Comparison of ENCODE assay signal across 8 mouse cellular contexts in the genomic region with DNA sequence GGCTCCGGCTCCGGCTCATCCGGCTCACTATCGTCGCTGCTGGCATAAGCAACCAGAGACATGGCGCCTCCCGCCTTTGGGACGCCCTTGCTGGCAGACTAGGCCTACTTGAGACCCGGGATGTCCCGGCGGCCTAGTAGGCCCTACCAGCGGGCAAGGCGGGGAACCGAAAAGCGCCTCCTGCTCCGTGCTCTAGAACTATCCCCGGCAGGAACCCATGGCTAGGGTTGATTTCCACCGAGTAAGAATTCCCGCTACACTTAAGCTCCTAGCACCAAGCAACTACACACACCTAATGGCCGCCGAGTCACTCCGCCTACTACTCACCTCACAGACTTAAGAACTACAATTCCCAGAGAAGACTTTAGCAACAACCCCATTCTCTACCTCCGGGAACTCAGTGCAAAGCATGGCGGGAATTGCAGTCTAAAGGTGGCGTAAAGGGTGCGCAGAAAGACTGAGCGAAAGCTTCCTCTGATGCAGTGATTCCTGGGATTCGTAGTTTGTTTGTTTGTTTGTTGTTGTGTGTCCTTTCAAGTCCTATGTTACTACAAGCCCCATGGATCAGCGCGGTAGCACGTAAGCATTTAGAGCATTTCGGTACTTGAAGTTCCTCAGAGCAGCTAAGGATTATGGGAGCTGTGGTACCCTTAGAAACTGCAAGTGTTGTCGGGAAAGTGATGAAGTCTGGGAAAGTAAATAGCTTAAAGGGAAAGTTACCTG. TPM values are rescaled to one million over a fixed set of nuclear protein-coding genes. Genes with fewer than 3 reads are reported as not detected.
DNase-seq lines count a peak whose midpoint lies in the region; ATAC-seq lines count a peak whose summit lies in the region.

A gene (minus strand): TSS at position 328 of the 723 bp plus-strand sequence.

- DNase-seq in c-Kit-negative CD71-positive TER-119-positive erythroid progenitor cells, embryonic 14.5 days (ENCODE audit: low read depth, low spot score) = peak; percentile 95
- peak; percentile 100 for DNase-seq in fibroblast of lung, adult 2 months (ENCODE audit: low read depth)
- peak; percentile 96 for DNase-seq in kidney, postnatal 14 days
- peak; percentile 91 for DNase-seq in liver, embryonic 13.5 days
- DNase-seq in neural tube, embryonic 10.5 days (ENCODE audit: extremely low spot score, low spot score) = peak; percentile 83

- ATAC-seq in CD4-positive, CD25-positive, alpha-beta regulatory T cell, adult 4 months = peak; percentile 93
- ATAC-seq in heart, embryonic 14.5 days (ENCODE audit: insufficient number of reproducible peaks, insufficient read depth, low FRiP score, low read depth) = peak; percentile 96
- ATAC-seq in liver, embryonic 13.5 days (ENCODE audit: low read depth) = peak; percentile 94
- peak; percentile 97 for ATAC-seq in stomach, embryonic 16.5 days (ENCODE audit: insufficient read depth, low FRiP score)

- no peaks in the 10 kb centered on the region for H3K27me3 ChIP-seq in heart, embryonic 14.5 days (ENCODE audit: control insufficient read depth, insufficient read depth, low read length)
- no peaks in the 10 kb centered on the region for H3K27me3 ChIP-seq in liver, embryonic 13.5 days
- H3K27me3 ChIP-seq in stomach, embryonic 16.5 days (ENCODE audit: control insufficient read depth, insufficient read depth, low read length) = no peaks in the 10 kb centered on the region

- peak within 1 kb of the TSS; percentile 84 to 93 for H3K4me3 ChIP-seq in heart, embryonic 14.5 days (ENCODE audit: control insufficient read depth in 1 of 2, insufficient read depth in 1 of 2, low read depth in 1 of 2, low read length in 2 of 2)
- peak within 1 kb of the TSS; percentile 97 for H3K4me3 ChIP-seq in liver, embryonic 13.5 days (replicated peaks)
- peak within 1 kb of the TSS; percentile 65 for H3K4me3 ChIP-seq in stomach, embryonic 16.5 days (replicated peaks; ENCODE audit: low read length)

- peaks cover 2 to 12% of the 10 kb centered on the region in 2 experiments; a peak in 3 of 4 replicates for H3K4me1 ChIP-seq in heart, embryonic 14.5 days (ENCODE audit: control insufficient read depth in 2 of 2, insufficient read depth in 2 of 2, low read length in 2 of 2)
- peaks cover 29% of the 10 kb centered on the region for H3K4me1 ChIP-seq in liver, embryonic 13.5 days (replicated peaks)
- H3K4me1 ChIP-seq in stomach, embryonic 16.5 days (ENCODE audit: control insufficient read depth, insufficient read depth, low read length) = peaks cover 16% of the 10 kb centered on the region

- peaks cover 8% of the 10 kb centered on the region; the same call in 1 of the 2 replicates for H3K9me3 ChIP-seq in heart, embryonic 14.5 days (ENCODE audit: control insufficient read depth, low read length)
- 0 out of 2 replicates have a peak, but pooled peaks cover 3% of the 10 kb centered on the region for H3K9me3 ChIP-seq in liver, embryonic 13.5 days (replicated peaks)
- no peaks in the 10 kb centered on the region; the same call in 1 of the 2 replicates for H3K9me3 ChIP-seq in stomach, embryonic 16.5 days (replicated peaks; ENCODE audit: control insufficient read depth, low read length)

- peak within 1 kb of the TSS; percentile 92 to 94 for H3K27ac ChIP-seq in heart, embryonic 14.5 days (replicated peaks in 1 of 2; ENCODE audit: control insufficient read depth in 1 of 2, insufficient read depth in 1 of 2, low read depth in 2 of 2, low read length in 2 of 2)
- H3K27ac ChIP-seq in liver, embryonic 13.5 days = peak within 1 kb of the TSS; percentile 90
- H3K27ac ChIP-seq in stomach, embryonic 16.5 days (ENCODE audit: low read length) = peak within 1 kb of the TSS; percentile 92

- peak within 1 kb of the TSS; percentile 88 for H3K4me2 ChIP-seq in heart, embryonic 14.5 days (ENCODE audit: low read length)
- peak within 1 kb of the TSS; percentile 80 for H3K4me2 ChIP-seq in liver, embryonic 13.5 days
- peak within 1 kb of the TSS; percentile 84 for H3K4me2 ChIP-seq in stomach, embryonic 16.5 days (ENCODE audit: low read depth, low read length)

- under 1% methylated on average over 33 of the region's 33 CpGs for WGBS in heart, embryonic 14.5 days
- WGBS in liver, embryonic 13.5 days (ENCODE audit: insufficient replicate concordance) = under 1% methylated on average over 33 of the region's 33 CpGs
- under 1% methylated on average over 30 of the region's 33 CpGs for WGBS in stomach, embryonic 16.5 days

- peaks cover 6% of the 10 kb centered on the region for H3K36me3 ChIP-seq in heart, embryonic 14.5 days (ENCODE audit: control insufficient read depth, insufficient read depth, low read length)
- H3K36me3 ChIP-seq in liver, embryonic 13.5 days = peaks cover 16% of the 10 kb centered on the region
- no peaks in the 10 kb centered on the region for H3K36me3 ChIP-seq in stomach, embryonic 16.5 days (ENCODE audit: control insufficient read depth, insufficient read depth, low read length)

- H3K9ac ChIP-seq in heart, embryonic 14.5 days (ENCODE audit: low read length) = peak within 1 kb of the TSS; percentile 90
- H3K9ac ChIP-seq in liver, embryonic 13.5 days = peak within 1 kb of the TSS; percentile 97
- peak within 1 kb of the TSS; percentile 82 for H3K9ac ChIP-seq in stomach, embryonic 16.5 days (ENCODE audit: low read length)

RNA-seq across cellular contexts. Expression of the gene that starts here (rescaled TPM):
- 1 to 10 TPM; 3.8 to 6.0 TPM for polyA plus RNA-seq in CD4-positive, CD25-positive, alpha-beta regulatory T cell, adult 4 months (2017; shearing (Covaris generic))
- 10.1 and 11.7 TPM in 2 replicates for polyA plus RNA-seq in heart, embryonic 14.5 days (2014; fragmentation: Nextera tagmentation; extraction: Ambion mirVana)
- polyA plus RNA-seq in liver, embryonic 13.5 days (2015; fragmentation: Nextera tagmentation; extraction: Ambion mirVana) = 7.9 and 9.2 TPM in 2 replicates
- 6.7 and 7.5 TPM in 2 replicates for polyA plus RNA-seq in stomach, embryonic 16.5 days (2015; fragmentation: Nextera tagmentation; extraction: Ambion mirVana)

Comparison
In these comparisons a context has a peak if more than half of its experiments do, and no peak if none do; other contexts are left out.
1. Peak in every context shown above with its lines: DNase-seq, ATAC-seq, H3K4me3 ChIP-seq and H3K27ac ChIP-seq.